Mouse (Mus musculus): Measurements from ENCODE around the gene Rai2. TPM values are rescaled to one million over a fixed set of nuclear protein-coding genes. Genes with fewer than 3 reads are reported as not detected.

Gene Rai2
- 10 to 100 TPM in 2 of 4 experiments, 1 to 10 TPM in 2; 8.6 to 14.0 (median 9.7) TPM for total RNA-seq (2022)

- no peak for DNase-seq (ENCODE audit: low spot score in 2 of 2)
Measured at GRCm38 (mm10) chrX:161716865-161717763, at the start of gene Rai2. Rai2 (plus strand) TSS chrX:161717069.

- no peak for DNase-seq (ENCODE audit: low spot score in 2 of 2)
Measured at GRCm38 (mm10) chrX:161689336-161689735, 27.5 kb upstream of the Rai2 start.

GRCm38 (mm10) chrX:161716503-161716864 lies 385 bp upstream of the Rai2 start:
- DNase-seq (ENCODE audit: low spot score in 2 of 2) = no peak

GRCm38 (mm10) chrX:161717764-161718382 lies 1.0 kb downstream of the Rai2 start:
- no peak for DNase-seq (ENCODE audit: low spot score in 2 of 2)

GRCm38 (mm10) chrX:161718548-161718947 lies 1.7 kb downstream of the Rai2 start:
- DNase-seq (ENCODE audit: low spot score in 2 of 2) = no peak

- DNase-seq (ENCODE audit: low spot score in 2 of 2) = no peak
Measured at GRCm38 (mm10) chrX:161721082-161721481, 4.2 kb downstream of the Rai2 start.

GRCm38 (mm10) chrX:161723391-161723808 lies 6.5 kb downstream of the Rai2 start:
- no peak for DNase-seq (ENCODE audit: low spot score in 2 of 2)

- no peak for DNase-seq (ENCODE audit: low spot score in 2 of 2)
Measured at GRCm38 (mm10) chrX:161726257-161726656, 9.4 kb downstream of the Rai2 start.

- DNase-seq (ENCODE audit: low spot score in 2 of 2) = no peak
Measured at GRCm38 (mm10) chrX:161728507-161728906, 11.6 kb downstream of the Rai2 start.

GRCm38 (mm10) chrX:161730026-161730425 lies 13.2 kb downstream of the Rai2 start:
- no peak for DNase-seq (ENCODE audit: low spot score in 2 of 2)

- no peak for DNase-seq (ENCODE audit: low spot score in 2 of 2)
Measured at GRCm38 (mm10) chrX:161731859-161732258, 15.0 kb downstream of the Rai2 start.

- DNase-seq (ENCODE audit: low spot score in 2 of 2) = no peak
Measured at GRCm38 (mm10) chrX:161733581-161734309, 16.9 kb downstream of the Rai2 start.

GRCm38 (mm10) chrX:161734310-161734676 lies 17.4 kb downstream of the Rai2 start:
- no peak for DNase-seq (ENCODE audit: low spot score in 2 of 2)

- DNase-seq (ENCODE audit: low spot score in 2 of 2) = no peak
Measured at GRCm38 (mm10) chrX:161739374-161739773, 22.5 kb downstream of the Rai2 start.

GRCm38 (mm10) chrX:161743080-161743479 lies 26.2 kb downstream of the Rai2 start:
- no peak for DNase-seq (ENCODE audit: low spot score in 2 of 2)

GRCm38 (mm10) chrX:161745296-161745695 lies 28.4 kb downstream of the Rai2 start:
- no peak for DNase-seq (ENCODE audit: low spot score in 2 of 2)

GRCm38 (mm10) chrX:161747337-161747736 lies 30.5 kb downstream of the Rai2 start:
- DNase-seq (ENCODE audit: low spot score in 2 of 2) = no peak

- no peak for DNase-seq (ENCODE audit: low spot score in 2 of 2)
Measured at GRCm38 (mm10) chrX:161753514-161753913, 36.6 kb downstream of the Rai2 start.

- peak; percentile 9 to 24 for DNase-seq (ENCODE audit: low spot score in 2 of 2)
Measured at GRCm38 (mm10) chrX:161776321-161776962, 59.6 kb downstream of the Rai2 start.

GRCm38 (mm10) chrX:161780321-161781034 lies 63.6 kb downstream of the Rai2 start:
- peak; percentile 6 to 10 for DNase-seq (ENCODE audit: low spot score in 2 of 2)

GRCm38 (mm10) chrX:161790182-161790581 lies 73.3 kb downstream of the Rai2 start:
- peak in 1 of 2 experiments; percentile 11 for DNase-seq (ENCODE audit: low spot score in 2 of 2)

Data from layer of hippocampus, adult 8-10 months (tissue).